Mouse (Mus musculus) erythroblast, embryonic 14.5 days (primary cell): ENCODE measurements around the gene Msmp.

Source experiments
- GATA1 ChIP-seq: IDR thresholded peaks from 2 replicates; pipeline ENCODE4 v1.6.1; 2012; ENCODE audit warnings: low read length, inconsistent platforms, mixed read lengths
- TAL1 ChIP-seq: IDR thresholded peaks from 3 replicates; pipeline ENCODE4 v1.6.1; 2012; ENCODE audit warnings: low read length, inconsistent platforms, mixed read lengths

GRCm38 (mm10) chr4:43620146-43620778, 36.0 kb upstream of the Msmp start:
- TF ChIP-seq TAL1: no peak
- TF ChIP-seq GATA1: no peak
